Mouse (Mus musculus): ENCODE measurements around the gene Tesc.

GRCm38 (mm10) chr5:117995372-117995901 is 32.1 kb upstream of the Tesc start:
- TF ChIP-seq CTCF (IDR thresholded peaks at IDR 0.05; ENCODE audit: low read depth, low read length): no peak
- no peak for TF ChIP-seq TAL1 (conservative IDR thresholded peaks at IDR 0.05; ENCODE audit: low read depth, low read length)
- TF ChIP-seq GATA1 (IDR thresholded peaks at IDR 0.05; ENCODE audit: borderline replicate concordance, low read length): no peak
